Mouse (Mus musculus) spleen, adult 2 months (tissue): ENCODE data around the gene Bbof1.

Experiments
- CTCF ChIP-seq: fragments of 200-500 bp; IDR thresholded peaks from 2 replicates; pipeline ENCODE4 v1.5.1; 2011; ENCODE audit warnings: mild to moderate bottlenecking, inconsistent platforms; ENCODE audit not compliant: insufficient read depth, insufficient read length, insufficient replicate concordance; ENCODE audit errors: extremely low read depth
- POLR2A ChIP-seq: fragments of 200-500 bp; IDR thresholded peaks from 2 replicates; pipeline ENCODE4 v1.6.1; 2011; ENCODE audit warnings: low read depth, low read length, inconsistent platforms

- TF ChIP-seq CTCF = no peak
- no peak for TF ChIP-seq POLR2A
Observed at GRCm38 (mm10) chr12:84393847-84394246, 15.0 kb upstream of the Bbof1 start.
